Mouse (Mus musculus) G1E (cell line): ENCODE measurements around the gene Plekhh2.
A peak's percentile ranks its signal among the peaks of the same experiment; 100 is the strongest.

Experiments
- CTCF ChIP-seq: IDR thresholded peaks from 2 replicates; pipeline ENCODE4 v1.5.1; 2012; ENCODE audit warnings: low read depth, low read length, inconsistent platforms, mixed read lengths
- GATA1 ChIP-seq: IDR thresholded peaks from 2 replicates; pipeline ENCODE4 v1.6.1; 2012; ENCODE audit warnings: borderline replicate concordance, low read length, inconsistent platforms, mixed read lengths
- GATA2 ChIP-seq: IDR thresholded peaks from 2 replicates; pipeline ENCODE4 v1.6.1; 2012; ENCODE audit warnings: low read depth, low read length, inconsistent platforms, borderline replicate concordance
- POLR2AphosphoS5 ChIP-seq: IDR thresholded peaks from 2 replicates; pipeline ENCODE4 v1.6.1; 2012; ENCODE audit warnings: low read depth, low read length, inconsistent platforms; ENCODE audit not compliant: insufficient replicate concordance
- TAL1 ChIP-seq: conservative IDR thresholded peaks from 2 replicates; pipeline ENCODE4 v1.6.1; 2012; ENCODE audit warnings: low read depth, low read length, inconsistent platforms, mixed read lengths

GRCm38 (mm10) chr17:84641893-84642292 is 130.2 kb downstream of the Plekhh2 start:
- TF ChIP-seq CTCF (peak; percentile 84), TAL1 (no peak), GATA1 (no peak), POLR2AphosphoS5 (no peak), GATA2 (no peak)
